Mouse (Mus musculus) MEL-GATA-1-ER (cell line): ENCODE data around the gene Neil3.
"Not testable (repeated sequence)": the region's sequence is repeated elsewhere in the genome, so short reads cannot be mapped to it uniquely, and the experiment has no call there.

Experiments used
- DNase-seq: peaks from one replicate; pipeline ENCODE4 v3.0.0-alpha.2; 2012; ENCODE audit warnings: low read depth; ENCODE audit errors: extremely low read depth

Gene Neil3

GRCm38 (mm10) chr8:53538049-53538448 is 100.8 kb downstream of the Neil3 start:
- not testable (repeated sequence) for DNase-seq
